Mouse (Mus musculus): ENCODE data around the gene Serpinb9b.

Gene Serpinb9b

DNA sequence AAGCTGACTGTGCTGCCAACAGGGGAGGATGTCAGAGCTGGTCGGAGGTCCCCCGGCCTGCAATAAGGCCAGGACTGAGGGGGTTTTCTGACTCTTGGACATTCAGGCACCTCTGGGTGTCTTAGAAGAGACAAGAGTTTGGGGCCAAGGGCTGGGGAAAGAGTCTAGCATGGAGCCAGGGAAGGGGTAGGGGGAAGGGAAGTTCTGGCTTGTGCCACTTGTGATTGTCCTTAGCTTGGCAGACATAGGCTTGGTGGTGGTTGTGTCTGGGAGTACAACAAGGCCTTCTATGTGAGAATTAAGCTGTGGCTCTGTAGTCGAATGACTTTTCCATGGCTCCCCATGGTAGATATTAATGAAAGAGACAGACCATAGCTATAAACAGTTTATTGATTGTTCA lies 16.3 kb downstream of the Serpinb9b start:
- DNase-seq (ENCODE audit: low read depth, low spot score): no peak

DNA sequence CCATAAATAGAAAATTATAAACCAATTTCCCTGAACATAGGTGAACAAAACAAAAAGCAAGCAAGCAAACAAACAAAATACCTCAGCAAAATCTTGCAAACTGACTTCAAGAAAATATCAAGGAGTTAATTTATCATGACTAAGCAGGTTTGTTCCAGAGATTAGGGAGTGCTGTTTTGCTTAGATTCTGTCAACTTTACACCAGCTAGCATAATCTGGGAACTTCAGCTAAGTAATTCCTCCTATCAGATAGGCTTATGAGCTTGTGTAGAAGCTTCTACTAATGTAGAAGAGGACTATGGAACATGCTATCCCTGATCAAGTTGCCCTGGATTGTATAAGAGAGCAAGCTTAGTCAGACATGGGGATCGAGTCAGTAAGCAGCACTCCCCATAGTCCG lies 20.0 kb downstream of the Serpinb9b start:
- DNase-seq (ENCODE audit: low read depth, low spot score): no peak

DNA sequence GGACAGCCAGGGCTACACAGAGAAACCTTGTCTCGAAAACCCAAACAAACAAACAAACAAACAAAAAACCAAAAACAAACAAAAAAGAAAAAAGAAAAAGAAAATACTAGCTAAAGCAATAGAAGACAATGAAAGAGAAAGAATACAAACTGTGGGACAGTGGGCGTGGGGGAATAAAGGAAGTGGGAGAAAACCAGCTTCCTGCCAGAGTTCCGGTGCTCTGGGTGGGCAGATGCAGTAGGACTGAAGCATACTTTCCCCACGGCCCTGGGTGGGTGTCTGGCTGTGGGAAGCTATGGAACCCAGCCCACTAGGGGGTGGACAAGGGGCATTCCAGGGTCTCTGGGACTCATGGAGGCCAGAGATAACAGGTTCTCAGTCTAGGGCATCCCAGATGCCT lies 21.0 kb downstream of the Serpinb9b start:
- no peak for DNase-seq (ENCODE audit: low read depth, low spot score)

DNA sequence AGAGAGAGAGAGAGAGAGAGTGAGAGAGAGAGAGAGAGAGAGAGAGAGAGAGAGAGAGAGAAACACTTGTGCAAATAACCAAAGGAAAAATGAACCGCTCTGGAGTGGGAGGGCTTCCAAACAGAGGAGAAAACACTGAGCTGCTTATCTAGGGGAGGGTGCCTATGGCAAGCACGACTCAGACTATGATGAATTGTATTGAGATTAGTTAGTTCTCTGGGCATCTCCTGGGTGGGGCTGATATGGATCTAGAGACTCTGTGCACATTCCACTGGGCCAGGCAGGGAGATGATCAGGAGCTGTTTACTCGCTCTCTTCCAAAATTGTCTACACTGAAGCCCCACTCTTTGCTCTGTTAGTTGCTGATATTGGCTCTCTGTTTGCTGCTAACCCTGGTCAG lies 24.5 kb downstream of the Serpinb9b start:
- no peak for DNase-seq (ENCODE audit: low read depth, low spot score)

DNA sequence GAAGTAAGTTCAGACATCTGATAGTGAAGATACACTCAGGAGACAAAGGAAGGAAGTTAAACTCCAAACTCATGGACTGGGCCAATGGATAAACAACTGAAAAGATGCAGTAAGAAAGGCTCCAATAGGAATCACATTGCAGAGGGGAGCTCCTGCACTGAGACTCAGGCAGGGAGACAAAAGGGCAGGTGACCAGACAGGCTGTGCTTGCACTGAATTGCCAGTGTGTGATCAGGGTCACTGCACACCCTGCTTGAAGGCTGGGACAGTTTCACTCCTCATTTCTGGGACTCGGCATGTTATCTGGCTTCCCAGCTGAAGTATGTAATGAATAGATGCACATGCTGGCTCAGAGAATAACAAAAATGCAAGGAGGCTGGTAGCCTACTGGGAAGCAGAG lies 35.8 kb downstream of the Serpinb9b start:
- no peak for DNase-seq (ENCODE audit: low read depth, low spot score)

DNA sequence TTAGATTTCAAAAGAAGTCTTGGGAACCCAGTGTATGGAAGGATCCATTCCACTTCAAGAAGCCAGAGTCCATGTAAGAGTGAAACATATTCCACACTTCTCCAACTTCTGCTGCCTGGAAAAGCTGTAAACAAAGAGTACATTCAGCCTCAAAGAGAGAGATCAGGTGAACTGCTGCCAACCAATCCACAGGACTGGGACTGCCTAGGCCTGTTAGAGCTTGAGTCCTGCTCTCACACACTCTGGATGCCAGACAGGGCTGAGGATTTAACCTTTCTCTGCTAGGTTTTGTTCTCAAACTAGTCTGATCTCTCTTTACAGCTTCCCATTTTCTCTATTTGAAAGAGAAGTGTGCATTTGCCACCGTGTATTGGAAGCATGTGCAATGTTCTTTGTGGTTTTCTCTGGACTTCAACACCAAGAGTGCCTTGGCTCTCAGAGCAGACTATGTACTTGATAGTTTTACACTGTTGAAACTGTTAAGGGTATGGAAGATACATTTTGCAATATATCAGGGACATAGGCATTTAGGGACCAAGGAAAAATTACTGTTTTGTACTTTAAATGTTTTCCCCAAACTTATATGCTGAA lies 40.3 kb downstream of the Serpinb9b start:
- no peak for DNase-seq (ENCODE audit: low read depth, low spot score)

DNA sequence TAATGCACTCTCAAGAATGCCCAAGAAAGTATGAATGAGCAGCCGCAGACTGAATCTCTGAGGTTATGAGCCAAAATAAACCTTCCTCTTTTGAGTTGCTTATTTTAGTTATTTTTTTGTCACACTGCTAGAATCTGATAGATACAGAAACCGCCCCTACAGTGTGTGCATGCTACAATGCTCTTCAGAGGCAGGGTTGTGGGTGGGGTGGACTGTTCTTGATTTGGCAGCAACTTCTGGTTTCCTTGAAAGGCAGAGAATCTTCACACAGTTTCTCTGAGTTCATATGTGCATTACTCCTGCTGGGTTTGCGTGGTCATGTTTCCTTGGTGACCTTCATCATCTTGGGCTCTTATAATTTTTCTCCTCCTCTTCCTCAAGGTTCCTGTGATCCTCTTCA lies 40.9 kb downstream of the Serpinb9b start:
- peak; percentile 77 for DNase-seq (ENCODE audit: low read depth, low spot score)

DNA sequence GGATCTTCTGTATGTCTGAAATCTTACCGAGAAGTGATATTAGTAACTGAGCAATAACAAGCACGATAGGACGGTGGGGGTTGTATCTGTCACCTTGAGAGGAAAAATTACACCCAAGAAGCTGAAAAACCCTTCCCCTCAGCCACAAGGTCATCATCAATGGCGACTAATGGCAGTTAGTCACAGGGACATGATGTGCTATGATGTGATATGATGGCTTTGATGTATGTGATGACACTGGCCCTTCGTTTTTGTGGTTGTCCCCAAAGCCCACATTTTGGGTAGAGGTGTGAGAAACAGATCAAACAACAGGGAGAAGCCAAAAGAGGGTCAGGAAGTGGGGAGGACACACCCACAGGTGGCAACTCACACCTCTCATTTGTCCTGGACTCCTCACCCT lies 44.6 kb downstream of the Serpinb9b start:
- DNase-seq (ENCODE audit: low read depth, low spot score): no peak

DNA sequence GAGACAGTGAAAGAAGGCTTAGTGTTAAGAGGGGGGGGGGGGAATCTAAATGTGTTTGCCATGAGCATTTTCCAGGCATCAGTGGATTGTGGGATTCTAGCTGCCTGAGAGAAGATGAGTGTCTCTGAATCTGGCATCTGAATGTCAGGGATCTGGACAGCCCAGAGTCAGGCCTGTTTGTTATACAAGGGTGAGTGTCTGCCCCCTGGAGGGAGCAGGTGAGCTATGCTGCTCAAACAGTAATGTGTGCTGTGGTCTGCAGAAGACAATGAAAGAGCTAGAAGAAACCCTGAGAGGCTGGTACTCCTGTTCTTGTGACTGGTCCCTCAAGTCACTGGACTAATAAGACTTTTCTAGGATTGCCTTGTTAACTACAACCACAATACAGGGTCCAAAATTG lies 46.8 kb downstream of the Serpinb9b start:
- peak; percentile 70 for DNase-seq (ENCODE audit: low read depth, low spot score)

DNA sequence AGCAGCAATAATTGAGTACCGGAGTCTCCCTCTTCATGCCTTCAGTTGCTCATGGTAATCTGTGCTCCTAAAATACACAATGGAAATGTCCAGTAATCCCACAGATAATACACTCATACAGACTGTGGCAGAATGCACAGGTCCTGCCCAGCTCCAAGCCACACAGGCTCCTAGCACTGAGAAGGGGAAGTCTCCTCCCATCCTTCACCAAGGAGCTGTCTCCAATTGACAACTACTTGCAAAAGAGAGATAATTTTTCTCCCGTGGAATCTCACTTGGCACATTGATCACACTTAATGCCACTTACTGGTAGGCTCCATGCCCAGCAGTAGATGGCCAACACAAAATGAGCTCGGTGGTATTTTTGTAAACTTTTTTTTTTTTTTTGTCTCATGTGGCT lies 49.0 kb downstream of the Serpinb9b start:
- DNase-seq (ENCODE audit: low read depth, low spot score): peak; percentile 26

DNA sequence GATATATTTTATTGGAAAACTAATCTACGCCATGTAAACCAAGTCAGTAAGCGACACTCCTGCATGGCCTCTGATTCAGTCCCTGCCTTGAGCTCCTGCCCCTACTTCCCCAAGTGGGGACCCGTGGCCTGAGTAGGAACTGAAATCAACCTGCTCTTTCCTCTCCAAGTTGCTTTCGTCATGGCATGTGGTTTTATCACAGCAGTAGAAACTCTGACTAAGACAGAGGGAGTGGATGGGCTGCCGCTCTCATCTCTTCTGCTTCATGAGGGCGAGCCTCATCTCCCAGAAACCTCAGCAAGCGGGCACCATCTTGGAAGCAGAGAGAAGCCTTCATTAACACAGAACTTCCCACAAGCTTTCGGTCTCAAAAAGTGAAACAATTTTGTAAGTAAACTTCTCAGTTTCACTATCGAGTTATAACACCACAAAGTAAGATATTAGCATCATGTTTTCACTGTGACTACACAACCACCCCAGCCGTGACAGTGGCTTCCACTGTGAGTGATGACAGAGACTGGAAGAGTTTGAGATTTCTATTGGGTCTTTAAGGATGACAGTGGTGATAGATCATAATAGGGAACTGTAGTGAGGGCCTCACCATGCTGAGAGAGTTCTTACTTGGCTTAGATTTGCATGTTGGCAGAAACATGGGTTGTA lies 49.9 kb downstream of the Serpinb9b start:
- DNase-seq (ENCODE audit: low read depth, low spot score): peak; percentile 74

DNA sequence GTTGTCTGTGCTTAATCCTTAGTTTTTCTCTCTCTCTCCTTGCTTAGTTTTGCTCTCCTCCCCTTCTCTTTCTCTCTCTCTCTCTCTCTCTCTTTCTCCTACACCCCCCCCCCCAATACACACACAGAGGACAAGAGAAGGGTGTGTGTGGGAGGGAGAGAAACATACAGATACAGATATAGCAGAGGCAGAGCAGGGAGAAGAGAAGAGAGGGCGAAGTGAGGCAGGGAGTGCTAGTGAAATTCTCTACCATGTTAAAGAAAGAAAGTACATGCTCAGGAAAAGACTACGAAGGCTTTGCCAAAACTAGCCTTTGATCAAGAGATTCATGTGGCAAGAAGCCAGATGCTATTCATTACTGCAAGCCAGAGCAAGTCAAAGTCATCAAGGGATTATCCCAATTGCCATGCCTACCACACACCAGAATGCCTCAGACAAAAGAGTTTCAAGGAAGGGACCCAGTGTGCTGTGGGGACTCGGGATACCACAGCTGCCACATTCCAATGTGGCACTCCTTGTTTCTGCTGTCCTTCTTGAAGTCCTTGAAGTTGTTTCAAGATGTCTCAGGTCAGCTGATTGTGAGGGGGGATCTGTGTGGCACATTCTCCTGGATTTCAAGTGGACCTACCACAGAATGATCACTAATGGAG lies 51.0 kb downstream of the Serpinb9b start, which contains the start of gene Serpinb1b:
TSS of gene Serpinb1b (plus strand) at position 520 of the 650 bp plus-strand sequence.
- peak; percentile 15 for DNase-seq (ENCODE audit: low read depth, low spot score)

DNA sequence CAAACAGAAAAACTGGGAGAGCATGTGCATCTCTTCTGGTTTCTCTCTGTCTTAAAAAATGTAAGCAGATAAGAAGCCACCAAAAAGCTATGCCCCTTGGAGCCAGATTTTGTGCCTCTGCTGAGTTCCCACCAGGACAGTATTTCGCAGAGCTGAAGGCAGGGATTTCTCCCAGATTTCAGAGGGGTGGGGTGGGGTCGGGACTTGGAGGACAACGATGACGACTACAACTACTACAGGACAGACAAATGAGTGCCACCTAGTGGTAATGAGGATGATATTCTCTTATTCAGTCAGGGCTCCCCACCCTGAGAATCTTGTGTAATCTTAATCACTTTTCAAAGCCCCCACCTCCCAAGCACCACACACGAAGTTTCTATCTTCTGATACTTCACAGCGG lies 52.2 kb downstream of the Serpinb9b start:
- peak; percentile 79 for DNase-seq (ENCODE audit: low read depth, low spot score)

DNA sequence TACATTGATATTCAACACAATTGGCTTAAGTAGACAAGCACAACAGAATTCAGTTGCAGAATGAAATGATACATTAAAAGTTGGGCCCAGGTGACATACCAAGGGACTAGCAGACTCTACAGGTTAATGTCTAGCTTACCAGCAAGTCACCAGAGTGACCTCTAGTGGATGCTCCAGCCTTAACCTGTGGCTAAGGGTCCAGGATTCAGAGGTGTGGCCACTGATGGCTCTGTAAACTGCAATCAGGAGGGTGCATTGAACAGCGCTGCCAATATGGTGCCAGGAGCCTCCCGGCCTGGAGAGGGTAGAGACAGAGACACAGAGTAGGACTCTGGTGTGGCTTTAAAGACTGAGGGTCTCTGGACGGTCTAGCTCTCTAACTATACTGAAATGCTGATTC lies 53.1 kb downstream of the Serpinb9b start:
- DNase-seq (ENCODE audit: low read depth, low spot score): peak; percentile 65

DNA sequence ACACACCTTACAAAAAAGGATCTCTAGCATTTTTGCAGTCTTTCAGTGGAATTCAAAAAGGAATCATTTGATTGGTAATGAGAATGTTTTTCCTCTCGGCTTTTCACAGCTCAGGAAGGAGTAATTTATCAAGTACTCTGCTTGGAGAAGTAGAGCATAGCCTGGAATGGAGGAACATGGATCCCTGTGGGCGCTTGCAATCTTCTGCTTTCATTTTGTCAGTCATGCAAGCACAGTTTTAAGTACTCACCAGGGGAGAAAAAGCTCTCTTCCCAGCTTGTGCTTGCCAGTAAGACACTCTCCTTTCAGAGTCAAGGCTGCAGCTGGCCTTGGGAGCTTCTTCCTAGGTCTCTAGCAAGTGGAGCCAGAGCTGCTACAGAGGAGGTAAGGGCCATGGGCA lies 56.6 kb downstream of the Serpinb9b start:
- DNase-seq (ENCODE audit: low read depth, low spot score): no peak

DNA sequence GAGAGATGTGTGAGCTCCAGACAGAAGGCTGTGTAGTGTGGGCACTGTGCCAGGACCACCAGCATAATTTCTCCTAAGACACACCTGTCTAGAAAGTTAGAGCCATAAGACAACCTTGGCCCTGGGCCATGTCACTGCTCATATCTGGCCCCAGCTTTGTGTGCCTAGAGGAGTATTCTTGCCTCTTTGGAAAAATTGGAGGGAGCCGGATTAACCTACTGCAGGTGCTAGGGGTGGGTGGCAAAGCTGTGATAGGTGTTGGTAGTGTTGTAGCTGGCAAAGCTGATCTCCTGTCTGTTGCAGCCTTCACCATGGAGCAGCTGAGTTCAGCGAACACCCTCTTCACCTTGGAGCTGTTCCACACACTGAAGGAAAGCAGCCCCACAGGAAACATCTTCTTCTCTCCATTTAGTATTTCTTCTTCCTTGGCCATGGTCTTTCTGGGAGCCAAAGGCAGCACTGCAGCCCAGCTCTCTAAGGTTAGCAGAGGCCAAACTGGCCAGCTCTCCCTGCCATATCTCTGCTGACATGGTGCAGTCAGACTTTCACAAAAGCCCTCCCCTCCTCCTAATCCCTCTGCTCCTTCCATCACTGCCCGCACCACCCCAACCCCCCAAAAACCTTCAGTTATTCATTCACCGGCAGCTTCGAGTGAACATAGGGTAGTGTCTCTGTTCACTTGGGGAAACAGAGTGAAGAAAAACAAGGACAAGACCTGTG lies 57.9 kb downstream of the Serpinb9b start:
- DNase-seq (ENCODE audit: low read depth, low spot score): no peak

DNA sequence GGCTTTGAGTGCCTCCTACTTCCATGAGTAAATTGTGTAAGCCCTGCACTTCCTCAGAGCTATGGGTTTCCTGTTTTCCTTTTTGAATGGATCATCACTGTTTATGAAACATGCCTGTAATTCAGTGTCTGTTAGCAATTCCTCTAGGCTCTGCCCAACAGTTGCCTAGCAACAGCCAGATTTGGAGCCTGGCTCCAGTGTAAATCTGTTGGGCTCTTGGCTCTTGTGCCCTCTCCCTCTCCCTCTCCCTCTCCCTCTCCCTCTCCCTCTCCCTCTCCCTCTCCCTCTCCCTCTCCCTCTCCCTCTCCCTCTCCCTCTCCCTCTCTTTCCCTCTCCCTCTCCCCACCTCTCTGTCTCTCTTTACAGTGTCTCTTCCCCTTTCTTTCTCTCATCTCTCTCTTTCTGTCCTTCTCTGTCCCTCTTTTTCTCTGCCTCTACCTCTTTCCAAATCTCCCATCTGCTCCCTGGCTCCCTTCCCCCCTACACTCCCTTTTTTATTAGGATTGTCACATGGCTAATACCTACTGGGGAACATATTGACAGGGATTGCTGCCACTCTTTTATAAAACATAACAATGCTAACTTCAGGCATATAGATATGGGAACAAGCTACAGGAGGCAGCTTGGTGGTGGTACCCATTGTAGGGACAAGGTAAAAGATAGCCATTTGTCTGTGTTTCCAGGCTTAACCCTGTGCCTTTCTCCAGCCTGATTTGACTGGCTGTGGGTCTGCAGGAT lies 58.6 kb downstream of the Serpinb9b start:
- no peak for DNase-seq (ENCODE audit: low read depth, low spot score)

DNA sequence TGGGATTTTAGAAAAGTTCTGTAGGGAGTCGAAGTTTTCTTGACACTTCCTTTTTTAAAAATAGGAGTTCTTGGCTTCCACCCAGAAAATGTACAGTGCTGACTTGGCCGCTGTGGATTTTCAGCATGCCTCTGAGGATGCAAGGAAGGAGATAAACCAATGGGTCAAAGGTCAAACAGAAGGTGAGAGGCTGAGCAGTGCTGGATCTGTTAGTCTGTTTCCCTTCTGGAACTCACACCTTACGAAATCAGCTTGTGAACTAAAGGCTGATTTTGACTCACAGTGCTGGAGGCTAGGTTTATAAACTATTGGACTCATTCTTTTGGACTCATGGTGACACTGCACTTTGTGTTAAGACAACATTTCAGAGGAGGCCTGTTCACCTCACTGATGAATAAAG lies 62.4 kb downstream of the Serpinb9b start:
- no peak for DNase-seq (ENCODE audit: low read depth, low spot score)

DNA sequence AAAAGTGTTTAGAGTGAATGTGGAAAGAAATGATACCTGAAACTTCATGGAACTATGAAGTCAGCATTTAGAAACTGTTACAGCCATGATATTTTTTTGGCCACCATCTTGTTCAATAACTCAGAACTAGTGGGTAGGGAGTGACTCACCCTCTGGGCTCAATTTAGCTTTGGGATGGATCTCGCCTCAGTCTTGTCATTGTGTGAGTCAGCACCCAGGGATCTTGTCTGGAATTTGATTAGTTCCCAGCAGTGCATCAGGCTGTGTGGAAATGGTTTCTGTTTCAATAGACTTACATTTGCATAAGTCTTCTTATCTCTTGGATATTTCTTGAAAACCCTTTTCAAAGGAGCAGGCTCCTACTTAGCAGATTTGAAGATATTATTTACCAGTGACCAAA lies 63.3 kb downstream of the Serpinb9b start:
- DNase-seq (ENCODE audit: low read depth, low spot score): no peak

DNA sequence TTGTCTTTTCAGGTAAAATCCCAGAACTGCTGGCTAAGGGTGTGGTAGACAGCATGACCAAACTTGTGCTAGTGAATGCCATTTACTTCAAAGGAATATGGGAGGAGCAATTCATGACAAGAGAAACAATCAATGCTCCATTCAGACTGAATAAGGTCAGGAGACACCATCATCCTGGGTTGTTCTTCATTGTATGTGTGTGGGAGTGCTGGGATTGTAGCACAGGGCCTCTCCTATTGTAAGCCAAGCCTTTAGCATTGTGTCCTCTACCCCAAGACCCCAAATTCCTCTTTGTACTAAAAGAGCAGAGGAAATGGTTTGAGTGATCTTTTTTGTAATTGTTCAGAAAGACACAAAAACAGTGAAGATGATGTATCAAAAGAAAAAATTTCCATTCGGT lies 64.1 kb downstream of the Serpinb9b start:
- DNase-seq (ENCODE audit: low read depth, low spot score): no peak
